Mouse (Mus musculus) testis, adult 2 months (tissue): ENCODE data around the gene Kcnc1.

Source experiments
- CTCF ChIP-seq: fragments of 200-500 bp; IDR thresholded peaks from 2 replicates; pipeline ENCODE4 v1.5.1; 2012; ENCODE audit warnings: low read depth, mild to moderate bottlenecking, inconsistent platforms, low read length, moderate library complexity; ENCODE audit not compliant: control insufficient read depth, insufficient read depth, insufficient replicate concordance
- POLR2A ChIP-seq: fragments of 200-500 bp; IDR thresholded peaks from 2 replicates; pipeline ENCODE4 v1.6.1; 2012; ENCODE audit warnings: low read depth, mild to moderate bottlenecking, inconsistent platforms, low read length, moderate library complexity; ENCODE audit not compliant: control insufficient read depth

- TF ChIP-seq CTCF (no peak), POLR2A (no peak)
These were observed 21.9 kb downstream of the Kcnc1 start for GRCm38 (mm10) chr7:46418102-46418622.
